Mouse (Mus musculus) heart, postnatal 4 days (tissue): Measurements from ENCODE around the gene Tab3. TPM values are rescaled to one million over a fixed set of nuclear protein-coding genes. Genes with fewer than 3 reads are reported as not detected.

Experiments used
- DNase-seq: peaks from one replicate; pipeline ENCODE4 v3.0.0; 2021
- microRNA-seq, 2 experiments: library from miRNA; unstranded; fragments of <30 nt; microRNA quantifications; one replicate each; pipeline ENCODE4 v1.2.0; 2021 to 2022
- total RNA-seq, 2 experiments: library from RNA; stranded (reverse); gene quantifications; 2 replicates each; pipeline ENCODE4 v1.2.3; 2021

The Tab3 gene
- total RNA-seq, result 10 to 100 TPM; 10.2 to 12.7 TPM

- peak; percentile 95 for DNase-seq
Measured at GRCm38 (mm10) chrX:85573532-85574181, at the start of gene Tab3. Gene Tab3 (plus strand): TSS chrX:85574022.

- no peak for DNase-seq
Measured at GRCm38 (mm10) chrX:85525545-85525944, 48.3 kb upstream of the Tab3 start.

DNA sequence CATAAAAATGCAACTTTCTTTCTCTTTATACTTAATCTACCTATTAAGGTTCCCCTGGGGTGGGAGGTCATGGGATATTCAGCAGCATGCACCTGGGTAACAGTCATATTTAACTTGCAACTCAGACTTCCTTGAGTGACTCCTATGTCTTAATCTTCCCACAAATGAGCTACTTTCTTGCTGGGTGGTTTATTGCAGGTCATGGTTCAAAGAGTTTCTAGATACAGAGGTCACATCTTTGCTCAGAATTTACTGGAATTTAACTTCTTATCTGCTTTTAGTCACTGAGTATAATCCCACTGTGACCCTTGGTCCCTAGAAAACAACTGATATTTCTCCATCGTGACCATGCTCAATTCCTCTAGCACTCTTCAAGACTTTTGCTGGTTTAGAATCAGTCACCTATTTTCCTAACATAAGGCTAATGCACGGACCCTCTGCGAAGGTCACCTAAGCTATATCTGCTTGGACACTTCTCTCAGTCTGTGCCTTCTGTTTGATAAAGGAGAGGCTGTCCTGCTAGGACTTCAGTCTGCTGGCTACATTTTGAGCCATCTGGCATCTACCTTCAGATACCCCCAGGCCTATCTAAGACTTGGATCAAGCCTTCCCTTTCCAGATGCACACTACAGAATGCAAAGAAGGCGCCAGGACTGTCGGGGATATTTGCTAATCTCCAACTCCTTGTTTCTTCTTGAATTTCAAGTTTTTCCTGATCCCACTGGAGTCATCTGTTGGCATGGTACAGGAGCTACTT is 47.4 kb upstream of the Tab3 start:
- no peak for DNase-seq

- DNase-seq, result no peak
Measured at GRCm38 (mm10) chrX:85558931-85559330, 14.9 kb upstream of the Tab3 start.

DNA sequence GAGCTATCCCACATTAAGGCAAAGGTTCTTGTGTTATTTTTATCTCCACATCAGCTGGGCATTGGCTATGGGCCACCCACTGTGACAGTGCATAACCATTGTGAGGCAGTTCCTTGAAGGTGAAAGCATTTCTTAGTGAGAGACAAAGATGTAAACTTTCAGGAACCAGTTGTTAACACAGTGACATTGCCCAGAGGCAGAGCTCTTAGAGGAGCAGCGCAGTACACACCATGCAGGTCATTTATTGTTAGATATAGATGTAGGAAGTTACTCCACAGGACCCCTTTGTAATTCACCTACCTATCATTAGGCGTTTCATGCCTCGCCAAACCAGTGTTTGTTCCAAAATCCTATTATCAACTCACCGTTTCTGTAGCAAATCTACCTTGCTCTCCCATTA is 7.6 kb upstream of the Tab3 start:
- DNase-seq, result no peak

- DNase-seq, result peak; percentile 17
Measured at GRCm38 (mm10) chrX:85574182-85574541, 340 bp downstream of the Tab3 start.

- no peak for DNase-seq
Measured at GRCm38 (mm10) chrX:85576310-85576709, 2.5 kb downstream of the Tab3 start.

DNA sequence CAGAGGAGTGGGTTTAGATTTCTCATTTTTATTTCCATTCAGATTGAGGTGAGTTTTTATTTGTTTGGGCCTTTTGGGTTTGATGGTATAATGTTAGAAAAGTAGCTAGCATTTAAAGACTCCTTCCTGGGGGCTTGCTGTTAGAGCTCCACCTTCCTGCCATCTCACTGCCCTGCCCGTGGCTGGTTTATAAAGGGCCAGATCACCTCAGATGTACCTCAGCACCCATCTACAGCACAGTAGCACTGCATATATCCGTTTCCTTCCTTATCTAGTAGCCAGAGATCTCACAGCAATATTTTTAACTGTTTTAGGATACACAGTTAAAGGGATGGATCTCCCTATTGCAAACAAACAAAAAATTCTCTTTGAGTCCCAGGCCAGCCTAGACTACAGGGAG is 6.9 kb downstream of the Tab3 start:
- DNase-seq, result no peak

GRCm38 (mm10) chrX:85582517-85582916 is 8.7 kb downstream of the Tab3 start:
- DNase-seq, result no peak

- DNase-seq, result peak; percentile 6
Measured at GRCm38 (mm10) chrX:85585575-85585974, 11.8 kb downstream of the Tab3 start.

- no peak for DNase-seq
Measured at GRCm38 (mm10) chrX:85614701-85615100, 40.9 kb downstream of the Tab3 start.

- no peak for DNase-seq
Measured at GRCm38 (mm10) chrX:85646204-85646777, 72.5 kb downstream of the Tab3 start.

DNA sequence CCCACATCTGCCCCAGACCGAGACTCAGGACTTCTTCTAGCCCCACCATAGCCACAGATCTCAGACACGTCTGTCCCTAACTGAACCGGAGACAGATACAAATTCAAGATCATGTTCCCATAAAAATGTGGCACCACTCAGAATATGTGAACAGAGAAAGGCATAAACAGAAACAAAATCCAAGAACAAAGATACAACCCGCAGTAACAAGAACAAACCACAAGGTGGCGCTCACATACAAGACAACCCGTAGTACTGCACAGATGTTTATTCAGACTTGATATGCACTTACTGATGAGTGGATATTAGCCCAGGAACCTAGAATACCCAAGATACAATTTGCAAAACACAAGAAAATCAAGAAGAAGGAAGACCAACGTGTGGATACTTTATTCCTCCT is 103.0 kb downstream of the Tab3 start:
- DNase-seq, result peak; percentile 49

- DNase-seq, result no peak
Measured at GRCm38 (mm10) chrX:85682125-85682524, 108.3 kb downstream of the Tab3 start.

GRCm38 (mm10) chrX:85683723-85684122 is 109.9 kb downstream of the Tab3 start:
- DNase-seq, result no peak

Small RNAs within 50 kb of the gene (microRNA-seq; reads per million reads assigned to microRNA genes)
- 0 reads per million in 2 experiments for gene Gm44378

Other genes starting within 250 kb of the Tab3 start
- gene Gk, start 202.8 kb downstream of the Tab3 start, total RNA-seq, result 10 to 100 TPM; 42.8 to 49.3 TPM